Mouse (Mus musculus) heart, embryonic 11.5 days (tissue): ENCODE measurements at regions not wholly inside any gene's neighbourhood (a gene's known extent, or its start where the extent isn't known, plus 50 kb on each side); places are given as distances from the start of the nearest gene placed in this dataset.
"Not testable (repeated sequence)": the region's sequence is repeated elsewhere in the genome, so short reads cannot be mapped to it uniquely, and the experiment has no call there.

Experiments used
- ATAC-seq: fragments of 200-750 bp; cut with Nextera tagmentation; replicated peaks from 2 replicates; pipeline ENCODE4 v1.8.0; 2017; ENCODE audit warnings: moderate library complexity; ENCODE audit not compliant: insufficient number of reproducible peaks, low FRiP score, low TSS enrichment
- H3K27ac ChIP-seq: fragments of 300-500 bp; sonication (generic); 2 replicates; pipeline ENCODE4 v1.5.1; 2014; ENCODE audit warnings: mild to moderate bottlenecking, low read depth, low read length
- H3K27me3 ChIP-seq: fragments of 300-500 bp; sonication (generic); 2 replicates; pipeline ENCODE4 v1.6.1; 2014; ENCODE audit warnings: mild to moderate bottlenecking, low read length, mixed read lengths; ENCODE audit not compliant: control insufficient read depth, insufficient read depth
- H3K36me3 ChIP-seq: fragments of 300-500 bp; sonication (generic); 2 replicates; pipeline ENCODE4 v1.6.1; 2014; ENCODE audit warnings: mild to moderate bottlenecking, low read length, moderate library complexity, mixed read lengths; ENCODE audit not compliant: control insufficient read depth, insufficient read depth
- H3K4me1 ChIP-seq: fragments of 300-500 bp; sonication (generic); 2 replicates; pipeline ENCODE4 v1.6.1; 2014; ENCODE audit warnings: low read length; ENCODE audit not compliant: control insufficient read depth, insufficient read depth
- H3K4me2 ChIP-seq: fragments of 300-500 bp; sonication (generic); 2 replicates; pipeline ENCODE4 v1.6.1; 2014; ENCODE audit warnings: mild to moderate bottlenecking, moderate library complexity
- H3K4me3 ChIP-seq: fragments of 300-500 bp; sonication (generic); 2 replicates; pipeline ENCODE4 v1.5.1; 2014; ENCODE audit warnings: low read depth, low read length
- H3K9ac ChIP-seq: fragments of 300-500 bp; sonication (generic); 2 replicates; pipeline ENCODE4 v1.6.1; 2014; ENCODE audit warnings: mild to moderate bottlenecking, low read depth, low read length, moderate library complexity
- H3K9me3 ChIP-seq: fragments of 300-500 bp; sonication (generic); replicated peaks from 2 replicates; pipeline ENCODE4 v1.6.1; 2016; ENCODE audit warnings: low read length; ENCODE audit not compliant: control insufficient read depth
- WGBS: fragments of 180-500 bp; shearing (Covaris S2); extraction: QIAGEN DNeasy Blood & Tissue Kit; methylation state at CpG from one replicate; pipeline ENCODE4 v1.1.7; 2014; ENCODE audit not compliant: insufficient replicate concordance; 5-methylcytosine and 5-hydroxymethylcytosine counted together

DNA sequence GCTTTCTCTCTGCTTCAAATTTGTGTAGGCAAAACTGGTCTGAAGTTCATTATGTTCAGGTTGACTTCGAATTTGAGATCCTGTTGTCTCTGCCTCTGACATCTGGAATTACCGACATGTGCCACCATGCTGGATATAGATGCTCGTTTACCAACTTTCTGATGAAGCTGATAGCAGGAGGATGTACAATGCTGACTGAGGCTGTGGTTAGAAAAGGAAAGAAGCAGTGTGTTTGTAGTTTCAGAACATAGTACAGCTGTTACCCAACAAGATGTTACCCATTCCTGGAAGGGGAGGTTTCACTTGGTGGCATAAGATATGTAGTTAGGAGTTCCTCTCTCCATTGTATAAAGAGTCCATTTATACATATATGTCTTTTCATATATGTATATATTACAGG, 730.5 kb downstream of the Dad1 start:
- not testable (repeated sequence) for H3K36me3 ChIP-seq, H3K27ac ChIP-seq, ATAC-seq, H3K4me3 ChIP-seq, H3K4me1 ChIP-seq, H3K27me3 ChIP-seq, H3K4me2 ChIP-seq, H3K9ac ChIP-seq, H3K9me3 ChIP-seq
- WGBS = no CpG with 5 or more reads among the region's 3 CpGs

DNA sequence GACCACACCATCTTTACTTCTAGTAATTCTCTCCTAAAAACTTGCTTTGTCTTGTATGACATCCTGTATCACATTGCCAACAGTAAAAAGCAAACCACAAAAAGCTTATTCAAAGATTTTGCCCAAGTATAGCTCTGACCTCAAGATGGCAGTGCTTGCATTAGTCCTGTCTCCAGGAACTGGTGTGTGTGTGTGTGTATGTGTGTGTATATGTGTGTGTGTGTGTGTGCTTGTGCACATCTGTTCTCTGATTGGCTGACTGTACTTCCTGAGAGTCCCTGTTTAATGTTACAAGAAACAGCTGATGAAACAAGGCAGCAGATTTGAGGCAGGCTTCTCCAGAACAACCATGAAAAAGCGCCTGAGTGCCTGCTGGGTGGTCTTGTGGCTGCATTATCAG, 735.0 kb downstream of the Dad1 start:
- not testable (repeated sequence) for H3K27ac ChIP-seq, H3K4me3 ChIP-seq, H3K27me3 ChIP-seq, H3K36me3 ChIP-seq, H3K9ac ChIP-seq, H3K9me3 ChIP-seq, H3K4me2 ChIP-seq, ATAC-seq, H3K4me1 ChIP-seq
- WGBS = no CpG with 5 or more reads among the region's 1 CpGs

DNA sequence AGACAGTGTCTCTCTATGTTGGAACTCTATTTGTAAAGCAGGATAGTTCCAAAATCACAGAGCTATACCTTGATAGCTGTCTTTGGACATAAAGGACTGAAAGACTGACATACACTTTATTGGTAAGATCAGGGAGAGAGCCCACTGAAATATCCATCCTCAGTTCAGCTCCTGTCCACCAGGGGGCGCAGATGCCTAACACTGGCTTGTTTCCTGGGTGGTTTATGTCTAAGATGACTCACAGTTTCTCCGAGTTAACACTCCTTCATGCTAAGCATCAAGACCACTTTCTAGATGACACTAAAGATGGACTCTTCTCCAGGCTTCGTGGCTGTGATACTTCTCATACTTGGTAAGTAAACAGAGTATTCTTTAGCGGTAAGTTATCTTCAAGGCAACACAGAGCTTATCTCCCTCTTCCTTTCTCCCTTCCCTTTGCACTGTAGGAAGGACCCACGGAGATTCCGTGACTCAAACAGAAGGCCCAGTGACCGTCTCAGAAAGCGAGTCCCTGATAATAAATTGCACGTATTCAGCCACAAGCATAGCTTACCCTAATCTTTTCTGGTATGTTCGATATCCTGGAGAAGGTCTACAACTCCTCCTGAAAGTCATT, 737.2 kb downstream of the Dad1 start:
- not testable (repeated sequence) for H3K9ac ChIP-seq, H3K36me3 ChIP-seq, H3K27ac ChIP-seq, H3K4me2 ChIP-seq, ATAC-seq, H3K4me1 ChIP-seq, H3K27me3 ChIP-seq, H3K4me3 ChIP-seq, H3K9me3 ChIP-seq
- no CpG with 5 or more reads among the region's 10 CpGs for WGBS

DNA sequence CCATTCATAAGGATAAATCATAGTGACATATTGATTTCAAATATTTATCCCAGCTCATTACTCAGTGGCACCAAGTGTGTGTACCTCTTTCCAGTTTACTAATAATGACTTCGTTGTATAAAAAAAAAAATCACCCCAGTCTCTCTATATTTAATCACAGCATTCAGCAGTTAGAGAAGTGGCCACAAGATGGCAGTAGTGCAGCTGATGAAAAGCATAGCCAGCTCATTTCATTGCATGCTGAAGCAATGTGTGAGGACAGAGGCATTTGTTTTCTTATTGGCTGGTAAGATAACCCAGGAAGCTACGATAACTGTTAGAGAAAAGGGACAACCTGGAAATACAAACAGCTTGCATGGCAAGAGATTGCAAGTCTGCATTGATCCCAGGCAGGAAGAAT, 748.5 kb downstream of the Dad1 start:
- H3K27ac ChIP-seq, ATAC-seq, H3K4me1 ChIP-seq, H3K27me3 ChIP-seq, H3K9ac ChIP-seq, H3K36me3 ChIP-seq, H3K4me2 ChIP-seq, H3K9me3 ChIP-seq, H3K4me3 ChIP-seq: not testable (repeated sequence)
- WGBS = 46% methylated on average over 1 of the region's 2 CpGs

DNA sequence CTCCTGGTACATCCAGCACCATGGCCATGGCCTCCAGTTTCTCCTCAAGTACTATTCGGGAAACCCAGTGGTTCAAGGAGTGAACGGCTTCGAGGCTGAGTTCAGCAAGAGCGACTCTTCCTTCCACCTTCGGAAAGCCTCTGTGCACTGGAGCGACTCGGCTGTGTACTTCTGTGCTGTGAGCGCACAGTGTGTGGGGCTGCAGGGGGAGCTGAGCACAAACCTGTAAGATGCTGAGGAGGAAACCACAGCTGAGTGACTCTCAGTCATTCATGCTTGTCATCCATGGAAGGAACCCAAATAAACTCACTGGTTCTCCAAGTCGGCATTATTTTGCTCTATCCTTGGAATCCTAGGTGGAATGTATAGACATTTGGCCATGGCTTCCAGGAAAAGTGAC, 765.5 kb downstream of the Dad1 start:
- ATAC-seq, H3K9me3 ChIP-seq, H3K27me3 ChIP-seq, H3K4me3 ChIP-seq, H3K4me2 ChIP-seq, H3K27ac ChIP-seq, H3K9ac ChIP-seq, H3K36me3 ChIP-seq, H3K4me1 ChIP-seq: not testable (repeated sequence)
- 94% methylated on average over 5 of the region's 9 CpGs for WGBS

DNA sequence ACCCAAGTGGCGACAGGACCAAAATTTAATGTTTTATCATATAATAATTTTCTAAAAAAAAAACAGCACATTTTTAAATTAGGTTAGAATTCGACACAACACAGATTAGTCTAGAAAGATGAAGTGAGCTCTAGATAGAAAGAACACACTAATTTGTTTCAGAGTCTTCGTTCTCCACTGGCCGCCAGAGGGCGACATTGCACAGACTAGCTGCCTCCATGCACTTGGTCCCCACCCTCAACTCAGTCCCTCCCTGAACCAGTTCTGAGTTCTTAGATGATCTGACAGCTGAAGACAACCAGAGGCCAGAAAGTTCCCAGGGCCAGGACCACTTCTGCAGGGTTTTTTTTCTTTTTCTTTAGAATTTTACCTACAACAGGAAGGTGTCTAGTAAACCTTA, 766.3 kb downstream of the Dad1 start:
- H3K36me3 ChIP-seq, H3K27ac ChIP-seq, H3K4me2 ChIP-seq, H3K27me3 ChIP-seq, H3K9me3 ChIP-seq, H3K4me1 ChIP-seq, H3K9ac ChIP-seq, H3K4me3 ChIP-seq, ATAC-seq: not testable (repeated sequence)
- 30% methylated on average over 5 of the region's 5 CpGs for WGBS

DNA sequence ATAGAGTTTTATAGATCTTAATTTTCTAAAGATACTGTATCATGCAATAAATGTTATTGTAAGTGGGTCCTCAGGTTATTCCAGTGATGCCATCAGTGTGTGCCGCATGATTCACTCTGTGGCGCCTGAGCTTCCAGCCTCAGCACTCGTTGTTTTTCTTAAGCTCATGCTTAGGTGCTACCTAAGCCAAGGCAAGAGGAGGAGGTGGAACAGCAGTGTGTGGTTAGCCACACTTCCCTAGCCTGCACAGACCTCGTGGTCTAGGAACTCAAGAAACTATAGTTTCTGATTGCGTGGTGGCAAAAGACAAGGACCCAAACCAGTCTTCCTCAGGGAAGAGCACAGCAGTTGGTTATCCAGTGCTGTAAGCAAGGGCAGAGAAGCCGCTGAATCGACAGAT, 779.7 kb downstream of the Dad1 start:
- not testable (repeated sequence) for H3K27me3 ChIP-seq, H3K9ac ChIP-seq, H3K4me3 ChIP-seq, ATAC-seq, H3K36me3 ChIP-seq, H3K9me3 ChIP-seq, H3K4me2 ChIP-seq, H3K4me1 ChIP-seq, H3K27ac ChIP-seq
- 83% methylated on average over 7 of the region's 7 CpGs for WGBS

DNA sequence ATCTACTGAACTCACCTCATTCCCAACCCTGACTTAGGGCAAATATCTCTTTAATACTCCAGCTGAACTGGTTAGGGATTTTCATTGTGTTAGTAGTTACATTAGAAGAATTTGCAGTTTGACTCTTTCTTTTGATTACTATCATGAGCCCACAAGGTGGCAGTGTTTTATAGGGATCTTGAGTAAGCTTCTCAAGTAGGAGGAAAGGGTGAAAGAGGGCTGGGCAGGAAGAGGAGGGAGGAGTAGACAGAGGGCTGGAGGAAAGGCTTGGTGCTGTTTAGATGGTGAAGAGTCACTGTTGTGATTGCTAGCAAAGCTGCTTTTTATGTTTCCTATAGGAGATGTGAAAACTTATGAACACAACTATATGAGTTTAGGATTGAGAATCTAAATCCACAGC, 793.1 kb downstream of the Dad1 start:
- not testable (repeated sequence) for H3K4me2 ChIP-seq, H3K27ac ChIP-seq, H3K4me1 ChIP-seq, H3K4me3 ChIP-seq, H3K9me3 ChIP-seq, H3K36me3 ChIP-seq, H3K27me3 ChIP-seq, H3K9ac ChIP-seq, ATAC-seq

DNA sequence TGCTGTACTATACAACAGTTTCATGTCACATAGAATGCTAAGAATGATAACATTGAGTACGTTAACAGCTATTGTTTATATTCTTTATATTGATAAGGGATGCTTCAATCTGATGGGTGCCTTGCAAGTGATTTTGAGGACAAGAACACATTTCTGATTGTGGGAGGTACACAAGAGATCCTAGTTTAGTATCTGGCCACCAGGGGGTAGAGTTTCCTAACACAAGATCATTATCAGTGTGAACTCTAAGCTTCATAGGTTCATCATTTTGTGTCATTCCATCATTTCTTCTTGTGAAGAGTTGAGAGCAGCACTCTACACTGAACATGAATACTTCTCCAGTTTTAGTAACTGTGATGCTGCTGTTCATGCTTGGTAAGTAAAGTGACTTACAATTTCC, 799.9 kb downstream of the Dad1 start:
- no peaks in the 10 kb centered on the region for H3K4me1 ChIP-seq
- ATAC-seq = no peak
- H3K9ac ChIP-seq = no peak overlapping the region
- no peaks in the 10 kb centered on the region for H3K9me3 ChIP-seq
- no peaks in the 10 kb centered on the region for H3K27me3 ChIP-seq
- WGBS = 72% methylated on average over 1 of the region's 1 CpGs
- no peak overlapping the region for H3K4me2 ChIP-seq
- H3K4me3 ChIP-seq = no peak overlapping the region
- no peak overlapping the region for H3K27ac ChIP-seq
- H3K36me3 ChIP-seq = no peaks in the 10 kb centered on the region
